In genomic region chr4:138322692-138323091, GRCm38 (mm10) we compare ENCODE assay signal across 16 mouse cellular contexts. TPM values are rescaled to one million over a fixed set of nuclear protein-coding genes. Genes with fewer than 3 reads are reported as not detected.
A peak's percentile ranks its signal among the peaks of the same experiment; 100 is the strongest.
DNase-seq lines count a peak whose midpoint lies in the region; ATAC-seq and TF ChIP-seq lines count a peak whose summit lies in the region.
"Had no signal": no experiment of that assay in that cellular context is flagged by ENCODE, and none has a peak within 500 bp of the region (broad histone marks: within the 10 kb centered on the region; RNA-seq: fewer than 3 reads in every experiment).

No protein-coding gene starts in this region.

- H3K9ac ChIP-seq in heart, adult 2 months (ENCODE audit: low read depth, low read length): no peak overlapping the region
- H3K9ac ChIP-seq in heart, postnatal 0 days (replicated peaks; ENCODE audit: low read depth, low read length): no peak overlapping the region
- no peak overlapping the region for H3K9ac ChIP-seq in forebrain, embryonic 16.5 days (replicated peaks; ENCODE audit: low read depth, low read length)
- H3K9ac ChIP-seq: limb, embryonic 15.5 days had no signal

- TF ChIP-seq CTCF in heart, adult 2 months (IDR thresholded peaks at IDR 0.05): no peak
- no peak for TF ChIP-seq CTCF in heart, postnatal 0 days (IDR thresholded peaks at IDR 0.05; ENCODE audit: low read depth)

- no peak overlapping the region for H3K4me3 ChIP-seq in heart, adult 2 months
- no peak overlapping the region for H3K4me3 ChIP-seq in heart, postnatal 0 days (ENCODE audit: low read depth, low read length)
- no peak overlapping the region for H3K4me3 ChIP-seq in forebrain, embryonic 16.5 days (replicated peaks; ENCODE audit: low read length)
- H3K4me3 ChIP-seq: erythroblast, embryonic 14.5 days; limb, embryonic 15.5 days had no signal

- peaks cover 4% of the 10 kb centered on the region; the same call in 1 of the 2 replicates for H3K79me2 ChIP-seq in heart, adult 2 months (replicated peaks; ENCODE audit: control insufficient read depth, insufficient read depth, low read length)

- no peaks in the 10 kb centered on the region for H3K27me3 ChIP-seq in heart, adult 2 months (ENCODE audit: control insufficient read depth, insufficient read depth, low read length)
- no peaks in the 10 kb centered on the region for H3K27me3 ChIP-seq in heart, postnatal 0 days (ENCODE audit: control insufficient read depth, insufficient read depth, low read length)
- no peaks in the 10 kb centered on the region for H3K27me3 ChIP-seq in forebrain, embryonic 16.5 days (replicated peaks; ENCODE audit: control insufficient read depth, insufficient read depth, low read length)
- H3K27me3 ChIP-seq: limb, embryonic 15.5 days had no signal

- TF ChIP-seq POLR2A in heart, adult 2 months (IDR thresholded peaks at IDR 0.05; ENCODE audit: insufficient read depth, low read depth, low read length): no peak

- no peak for TF ChIP-seq EP300 in heart, adult 2 months (IDR thresholded peaks at IDR 0.05; ENCODE audit: insufficient read depth, low read depth, low read length)
- TF ChIP-seq EP300 in heart, postnatal 0 days (IDR thresholded peaks at IDR 0.05; ENCODE audit: low read depth): no peak

- intact Hi-C loops in heart, adult 2 months (cut with DNase I): no loop called here

- H3K4me1 ChIP-seq in heart, adult 2 months (ENCODE audit: control insufficient read depth, insufficient read depth, low read length): peaks cover 15% of the 10 kb centered on the region
- H3K4me1 ChIP-seq in heart, postnatal 0 days (ENCODE audit: control insufficient read depth, insufficient read depth): peaks cover 20% of the 10 kb centered on the region
- peaks cover 17% of the 10 kb centered on the region; the same call in 1 of the 2 replicates for H3K4me1 ChIP-seq in forebrain, embryonic 16.5 days (replicated peaks; ENCODE audit: control insufficient read depth, insufficient read depth, low read length)

- peaks cover 4% of the 10 kb centered on the region; the same call in 1 of the 2 replicates for H3K36me3 ChIP-seq in heart, adult 2 months (ENCODE audit: control insufficient read depth, insufficient read depth, low read length)
- peaks cover 15% of the 10 kb centered on the region; the same call in 1 of the 2 replicates for H3K36me3 ChIP-seq in heart, postnatal 0 days (replicated peaks; ENCODE audit: control insufficient read depth, insufficient read depth, low read length)
- 0 out of 2 replicates have a peak, but pooled peaks cover 2% of the 10 kb centered on the region for H3K36me3 ChIP-seq in forebrain, embryonic 16.5 days (ENCODE audit: control insufficient read depth, insufficient read depth)

- H3K4me2 ChIP-seq in heart, postnatal 0 days (ENCODE audit: low read depth, low read length): no peak overlapping the region
- H3K4me2 ChIP-seq in forebrain, embryonic 16.5 days (ENCODE audit: low read length): no peak overlapping the region
- H3K4me2 ChIP-seq: limb, embryonic 15.5 days had no signal

- no peak for ATAC-seq in heart, postnatal 0 days (ENCODE audit: insufficient read depth, low read depth)
- no peak for ATAC-seq in forebrain, embryonic 16.5 days
- ATAC-seq in megakaryocyte, adult 5-6 weeks (ENCODE audit: poor library complexity, severe bottlenecking): no peak
- ATAC-seq: inflammation-experienced regulatory T-cells, adult 6 months had no signal

- H3K9me3 ChIP-seq in heart, postnatal 0 days (replicated peaks; ENCODE audit: control insufficient read depth, low read length): no peaks in the 10 kb centered on the region
- H3K9me3 ChIP-seq in forebrain, embryonic 16.5 days (ENCODE audit: control insufficient read depth, low read length): no peaks in the 10 kb centered on the region
- H3K9me3 ChIP-seq: limb, embryonic 15.5 days had no signal

- no peak for DNase-seq in heart, adult 2 months
- no peak for DNase-seq in heart, postnatal 4 days
- no peak for DNase-seq in heart, postnatal 0 days (ENCODE audit: low spot score)
- no peak for DNase-seq in heart, adult 8-10 months (ENCODE audit: low spot score)
- DNase-seq in brain, adult 2 months (ENCODE audit: low read depth, low spot score): peak; percentile 48
- DNase-seq: adrenal gland, adult 8-10 months; cerebellum, adult 2 months; kidney, adult 8-10 months; kidney, postnatal 36 days; lung, adult 18-20 months; thymus, postnatal 4 days had no signal

- peak overlapping the region; percentile 99; the same call in 1 of the 2 replicates for H3K27ac ChIP-seq in heart, adult 2 months
- 0 out of 2 replicates have a peak overlapping the region, but pooled peaks have one; percentile 100 for H3K27ac ChIP-seq in heart, postnatal 0 days (ENCODE audit: low read depth)
- peak overlapping the region; percentile 19; the same call in 1 of the 2 replicates for H3K27ac ChIP-seq in forebrain, embryonic 16.5 days (ENCODE audit: low read length)
- H3K27ac ChIP-seq: limb, embryonic 15.5 days had no signal

- 54% methylated on average over 4 of the region's 4 CpGs for WGBS in heart, adult 2 months
- WGBS in heart, postnatal 0 days: 42% methylated on average over 4 of the region's 4 CpGs
- WGBS in forebrain, embryonic 16.5 days: 9% methylated on average over 4 of the region's 4 CpGs

RNA-seq across cellular contexts. Expression of gene Pink1, which starts 3.4 kb away (rescaled TPM):
- total RNA-seq in heart, adult 2 months (2021): 100 to 1,000 TPM; 719 to 844 TPM
- 423 and 554 TPM in 2 replicates for polyA plus RNA-seq in heart, adult 2 months (2012; rRNA removed)
- total RNA-seq in heart, postnatal 4 days (2021): 100 to 1,000 TPM; 163 to 177 TPM
- total RNA-seq in heart, postnatal 0 days (2014; rRNA removed; ENCODE audit: low replicate concordance): 302 and 330 TPM in 2 replicates
- polyA plus RNA-seq in heart, postnatal 0 days (2015; fragmentation: Nextera tagmentation; extraction: Ambion mirVana): 152 and 159 TPM in 2 replicates
- total RNA-seq in heart, adult 8-10 months (2022): 100 to 1,000 TPM; 791 to 970 (median 864) TPM
- 91.0 and 92.8 TPM in 2 replicates for polyA plus RNA-seq in forebrain, embryonic 16.5 days (2015; fragmentation: Nextera tagmentation; extraction: Ambion mirVana)
- 26.9 and 31.8 TPM in 2 replicates for total RNA-seq in megakaryocyte, adult 5-6 weeks (2015)
- 29.8 and 32.2 TPM in 2 replicates for total RNA-seq in megakaryocyte, adult 5-6 weeks (2017)

RNA-seq across cellular contexts. Expression of gene Ddost, which starts 18.2 kb away (rescaled TPM):
- 10 to 100 TPM; 63.2 to 68.9 TPM for total RNA-seq in heart, adult 2 months (2021)
- polyA plus RNA-seq in heart, adult 2 months (2012; rRNA removed): 84.4 and 96.9 TPM in 2 replicates
- 100 to 1,000 TPM; 104 to 105 TPM for total RNA-seq in heart, postnatal 4 days (2021)
- total RNA-seq in heart, postnatal 0 days (2014; rRNA removed; ENCODE audit: low replicate concordance): 163 and 216 TPM in 2 replicates
- 146 and 150 TPM in 2 replicates for polyA plus RNA-seq in heart, postnatal 0 days (2015; fragmentation: Nextera tagmentation; extraction: Ambion mirVana)
- 10 to 100 TPM; 63.3 to 65.5 (median 64.3) TPM for total RNA-seq in heart, adult 8-10 months (2022)
- 184 and 190 TPM in 2 replicates for polyA plus RNA-seq in forebrain, embryonic 16.5 days (2015; fragmentation: Nextera tagmentation; extraction: Ambion mirVana)
- 137 and 143 TPM in 2 replicates for total RNA-seq in megakaryocyte, adult 5-6 weeks (2015)
- total RNA-seq in megakaryocyte, adult 5-6 weeks (2017): 100 and 102 TPM in 2 replicates

RNA-seq across cellular contexts. Expression of gene Cda, which starts 45.1 kb away (rescaled TPM):
- 1 to 10 TPM; 1.4 TPM for total RNA-seq in heart, adult 2 months (2021)
- polyA plus RNA-seq in heart, adult 2 months (2012; rRNA removed): 1.9 and 3.3 TPM in 2 replicates
- total RNA-seq in heart, postnatal 4 days (2021): 1 to 10 TPM; 5.9 to 6.9 TPM
- total RNA-seq in heart, postnatal 0 days (2014; rRNA removed; ENCODE audit: low replicate concordance): 2.7 and 7.4 TPM in 2 replicates
- polyA plus RNA-seq in heart, postnatal 0 days (2015; fragmentation: Nextera tagmentation; extraction: Ambion mirVana): 7.0 and 7.6 TPM in 2 replicates
- 1 to 10 TPM; 2.1 to 3.2 (median 2.8) TPM for total RNA-seq in heart, adult 8-10 months (2022)
- polyA plus RNA-seq in forebrain, embryonic 16.5 days (2015; fragmentation: Nextera tagmentation; extraction: Ambion mirVana): 1.0 and 1.1 TPM in 2 replicates
- total RNA-seq in megakaryocyte, adult 5-6 weeks (2015): not detected in 2 replicates
- total RNA-seq in megakaryocyte, adult 5-6 weeks (2017): not detected in 2 replicates
- polyA plus RNA-seq: inflammation-experienced regulatory T-cells, adult 6 months had no signal

Comparison
In these comparisons a context has a peak if more than half of its experiments do, and no peak if none do; other contexts are left out.
1. H3K27ac ChIP-seq: peak in every context shown above with its lines; median percentile 100 in heart, postnatal 0 days; 99 in heart, adult 2 months; 19 in forebrain, embryonic 16.5 days.